Mouse (Mus musculus): ENCODE results near the gene Slc24a3.

DNA sequence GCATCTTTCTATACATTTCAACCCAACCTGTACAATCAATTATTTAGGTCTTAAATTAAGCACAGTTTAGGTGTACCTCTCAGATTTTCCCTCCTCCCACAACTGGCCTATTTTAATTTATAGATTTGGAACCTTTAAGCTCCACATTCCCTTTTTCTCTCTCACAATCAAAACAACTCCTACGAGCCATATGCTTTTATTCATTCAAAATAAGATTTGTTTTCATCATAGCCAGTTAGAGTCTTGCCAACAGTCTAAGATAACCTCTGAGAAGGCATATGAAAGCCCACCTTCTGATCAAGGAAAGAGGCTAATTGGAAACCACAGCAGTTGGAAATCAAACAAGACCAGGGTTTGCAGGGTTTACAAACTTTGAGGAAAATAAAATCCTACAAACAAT lies 177.0 kb downstream of the Slc24a3 start:
- TF ChIP-seq CTCF (IDR thresholded peaks at IDR 0.05; ENCODE audit: extremely low read depth, insufficient read depth, low read length) (no peak), POLR2A (IDR thresholded peaks at IDR 0.05; ENCODE audit: extremely low read depth, insufficient read depth, low read length) (no peak)
